In the genomic region with DNA sequence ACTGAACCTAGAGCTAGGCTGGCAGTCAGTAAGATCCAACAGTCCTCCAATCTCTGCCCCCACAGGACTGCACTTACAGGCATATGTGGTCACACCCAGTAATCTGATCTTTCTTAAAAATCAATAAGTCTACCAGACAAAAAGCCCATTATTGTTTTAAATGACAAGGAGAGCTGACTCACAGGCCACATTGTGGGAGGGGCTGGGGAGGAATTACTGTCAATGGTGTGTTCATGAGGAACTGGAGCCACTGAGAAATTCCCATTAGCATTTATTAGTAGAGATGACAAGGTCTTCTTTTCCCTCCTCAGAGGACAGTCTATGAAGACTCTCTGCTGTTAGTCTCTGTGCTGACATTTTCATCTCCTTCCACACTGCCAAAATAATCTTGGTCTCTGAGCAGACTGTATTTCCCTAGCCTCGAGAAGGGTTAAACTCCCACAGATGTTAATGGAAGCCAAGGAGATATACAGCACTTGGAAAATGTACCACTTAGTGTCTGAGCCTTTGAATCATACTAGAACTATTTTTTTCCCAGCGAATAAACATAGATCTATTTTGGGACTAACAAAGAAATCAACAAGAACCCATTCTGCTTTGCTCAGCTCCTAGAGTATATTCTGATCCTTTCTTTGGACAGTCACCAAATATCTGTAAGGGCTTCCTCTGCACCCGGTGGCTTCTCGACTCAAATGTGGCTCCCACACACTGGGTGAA, we compare ENCODE assay signal across 15 mouse cellular contexts.
DNase-seq lines count a peak whose midpoint lies in the region; ATAC-seq and TF ChIP-seq lines count a peak whose summit lies in the region.
"Had no signal": no experiment of that assay in that cellular context is flagged by ENCODE, and none has a peak within 500 bp of the region (broad histone marks: within the 10 kb centered on the region; RNA-seq: fewer than 3 reads in every experiment).

No protein-coding gene starts in this region.

- no peaks in the 10 kb centered on the region for H3K27me3 ChIP-seq in forebrain, postnatal 0 days (ENCODE audit: insufficient read depth, low read length)
- no peaks in the 10 kb centered on the region for H3K27me3 ChIP-seq in forebrain, embryonic 12.5 days
- no peaks in the 10 kb centered on the region for H3K27me3 ChIP-seq in kidney, embryonic 16.5 days (ENCODE audit: insufficient read depth, low read length)
- no peaks in the 10 kb centered on the region for H3K27me3 ChIP-seq in liver, postnatal 0 days (ENCODE audit: insufficient read depth, low read length)
- H3K27me3 ChIP-seq: limb, embryonic 13.5 days; midbrain, embryonic 15.5 days had no signal

- H3K4me3 ChIP-seq in forebrain, postnatal 0 days (ENCODE audit: low read depth, low read length): no peak overlapping the region
- H3K4me3 ChIP-seq in forebrain, embryonic 12.5 days (replicated peaks): no peak overlapping the region
- no peak overlapping the region for H3K4me3 ChIP-seq in kidney, embryonic 16.5 days (ENCODE audit: low read length)
- no peak overlapping the region for H3K4me3 ChIP-seq in liver, postnatal 0 days (ENCODE audit: low read depth, low read length)
- H3K4me3 ChIP-seq: heart, adult 2 months; limb, embryonic 13.5 days; midbrain, embryonic 15.5 days had no signal

- DNase-seq in forebrain, postnatal 0 days: no peak
- no peak for DNase-seq in kidney, adult 9 months
- DNase-seq in 3134 (ENCODE audit: extremely low read depth, insufficient read length, low spot score) (peak; percentile 25), adipocyte (ENCODE audit: low spot score) (peak; percentile 19)
- DNase-seq in gastrocnemius, postnatal 25 days: no peak
- no peak for DNase-seq in liver, postnatal 0 days
- DNase-seq: cerebellum, adult 8-10 months; heart, adult 2 months; lung, adult 2 months; right cerebral cortex, postnatal 14 days; thymus, adult 2 months had no signal

- no peak overlapping the region for H3K4me2 ChIP-seq in forebrain, postnatal 0 days (ENCODE audit: low read depth)
- no peak overlapping the region for H3K4me2 ChIP-seq in forebrain, embryonic 12.5 days
- no peak overlapping the region for H3K4me2 ChIP-seq in kidney, embryonic 16.5 days (replicated peaks; ENCODE audit: low read depth, low read length)
- H3K4me2 ChIP-seq in liver, postnatal 0 days (ENCODE audit: low read depth, low read length): no peak overlapping the region
- H3K4me2 ChIP-seq: limb, embryonic 13.5 days; midbrain, embryonic 15.5 days had no signal

- WGBS in forebrain, postnatal 0 days: 56% methylated on average over 4 of the region's 4 CpGs
- WGBS in forebrain, embryonic 12.5 days: 86% methylated on average over 4 of the region's 4 CpGs
- WGBS in kidney, embryonic 16.5 days: 44% methylated on average over 4 of the region's 4 CpGs
- WGBS in liver, postnatal 0 days (ENCODE audit: insufficient replicate concordance): 54% methylated on average over 4 of the region's 4 CpGs

- ATAC-seq in forebrain, postnatal 0 days: peak; percentile 54; the same call in 1 of the 2 replicates
- no peak for ATAC-seq in forebrain, embryonic 12.5 days (ENCODE audit: low FRiP score)
- peak; percentile 73 for ATAC-seq in kidney, embryonic 16.5 days (ENCODE audit: low FRiP score, low TSS enrichment)
- ATAC-seq in liver, postnatal 0 days: no peak
- ATAC-seq: midbrain, embryonic 15.5 days had no signal

- TF ChIP-seq CTCF in forebrain, postnatal 0 days (IDR thresholded peaks at IDR 0.05; ENCODE audit: low read depth): no peak
- TF ChIP-seq CTCF in liver, postnatal 0 days (IDR thresholded peaks at IDR 0.05; ENCODE audit: low read depth): no peak

- H3K9me3 ChIP-seq in forebrain, postnatal 0 days (ENCODE audit: low read length): no peaks in the 10 kb centered on the region
- H3K9me3 ChIP-seq in forebrain, embryonic 12.5 days: no peaks in the 10 kb centered on the region
- peaks cover 3% of the 10 kb centered on the region; the same call in 1 of the 2 replicates for H3K9me3 ChIP-seq in kidney, embryonic 16.5 days (ENCODE audit: low read length)
- no peaks in the 10 kb centered on the region for H3K9me3 ChIP-seq in liver, postnatal 0 days (ENCODE audit: low read length)
- H3K9me3 ChIP-seq: limb, embryonic 13.5 days; midbrain, embryonic 15.5 days had no signal

- TF ChIP-seq EP300 in liver, postnatal 0 days (IDR thresholded peaks at IDR 0.05; ENCODE audit: low read depth): no peak

- H3K27ac ChIP-seq in forebrain, postnatal 0 days (ENCODE audit: low read depth, low read length): 0 out of 2 replicates have a peak overlapping the region, but pooled peaks have one; percentile 16
- H3K27ac ChIP-seq in forebrain, embryonic 12.5 days: no peak overlapping the region
- peak overlapping the region; percentile 32; the same call in 1 of the 2 replicates for H3K27ac ChIP-seq in kidney, embryonic 16.5 days (ENCODE audit: low read length)
- no peak overlapping the region for H3K27ac ChIP-seq in liver, postnatal 0 days (ENCODE audit: low read depth)
- H3K27ac ChIP-seq: heart, adult 2 months; limb, embryonic 13.5 days; midbrain, embryonic 15.5 days had no signal

- peaks cover 6% of the 10 kb centered on the region; the same call in 1 of the 2 replicates for H3K4me1 ChIP-seq in forebrain, postnatal 0 days (ENCODE audit: insufficient read depth)
- peaks cover 7% of the 10 kb centered on the region; the same call in 1 of the 2 replicates for H3K4me1 ChIP-seq in forebrain, embryonic 12.5 days
- no peaks in the 10 kb centered on the region; the same call in 1 of the 2 replicates for H3K4me1 ChIP-seq in kidney, embryonic 16.5 days (ENCODE audit: insufficient read depth, low read length)
- H3K4me1 ChIP-seq in liver, postnatal 0 days (ENCODE audit: insufficient read depth): no peaks in the 10 kb centered on the region
- H3K4me1 ChIP-seq: limb, embryonic 13.5 days had no signal

- H3K36me3 ChIP-seq in forebrain, postnatal 0 days (ENCODE audit: insufficient read depth): no peaks in the 10 kb centered on the region
- no peaks in the 10 kb centered on the region for H3K36me3 ChIP-seq in forebrain, embryonic 12.5 days (replicated peaks)
- H3K36me3 ChIP-seq in kidney, embryonic 16.5 days (ENCODE audit: insufficient read depth, low read length): no peaks in the 10 kb centered on the region
- no peaks in the 10 kb centered on the region for H3K36me3 ChIP-seq in liver, postnatal 0 days (replicated peaks; ENCODE audit: insufficient read depth, low read length)
- H3K36me3 ChIP-seq: limb, embryonic 13.5 days; midbrain, embryonic 15.5 days had no signal

- H3K9ac ChIP-seq in forebrain, postnatal 0 days: no peak overlapping the region
- no peak overlapping the region for H3K9ac ChIP-seq in forebrain, embryonic 12.5 days
- H3K9ac ChIP-seq in kidney, embryonic 16.5 days (replicated peaks; ENCODE audit: low read length): no peak overlapping the region
- no peak overlapping the region for H3K9ac ChIP-seq in liver, postnatal 0 days (replicated peaks)
- H3K9ac ChIP-seq: limb, embryonic 13.5 days; midbrain, embryonic 15.5 days had no signal

Comparison
In these comparisons a context has a peak if more than half of its experiments do, and no peak if none do; other contexts are left out.
1. ATAC-seq: peak in forebrain, postnatal 0 days (single experiment) and kidney, embryonic 16.5 days (single experiment); none in forebrain, embryonic 12.5 days (single experiment) and liver, postnatal 0 days (single experiment).
2. H3K27ac ChIP-seq: peak in forebrain, postnatal 0 days (single experiment) and kidney, embryonic 16.5 days (single experiment); none in forebrain, embryonic 12.5 days (single experiment) and liver, postnatal 0 days (single experiment).
3. DNase-seq: peak in 3134 (single experiment) and adipocyte (single experiment); none in forebrain, postnatal 0 days (single experiment), kidney, adult 9 months (single experiment), gastrocnemius, postnatal 25 days (single experiment) and liver, postnatal 0 days (single experiment).